Mouse (Mus musculus): ENCODE results near the gene Was. TPM values are rescaled to one million over a fixed set of nuclear protein-coding genes. Genes with fewer than 3 reads are reported as not detected.
A peak's percentile ranks its signal among the peaks of the same experiment; 100 is the strongest.
"Not testable (repeated sequence)": the region's sequence is repeated elsewhere in the genome, so short reads cannot be mapped to it uniquely, and the experiment has no call there.

The Was gene
- total and polyA plus RNA-seq, 3 experiments = 1.7 to 2.6 (median 2.2) TPM

DNA sequence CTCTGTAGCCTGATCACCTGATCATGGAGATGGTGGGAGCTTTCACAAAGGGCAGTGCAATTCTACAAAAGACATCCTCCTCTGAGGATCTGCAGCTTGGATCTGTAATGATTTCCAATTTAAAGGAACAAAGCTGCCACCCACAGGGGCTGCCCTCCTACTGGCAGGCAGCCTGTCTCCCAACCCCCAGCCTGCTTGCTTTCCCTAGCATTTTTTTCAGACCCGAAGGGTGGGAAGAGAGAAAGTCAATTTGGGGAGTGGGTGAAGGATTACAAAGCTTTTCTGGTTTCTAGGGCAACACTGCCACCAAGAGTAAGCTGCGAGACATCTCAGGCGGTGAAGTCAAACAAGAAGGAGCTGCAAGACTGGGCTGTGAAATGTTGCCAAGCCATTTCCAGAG is 10.7 kb upstream of the Was start:
- H3K9ac ChIP-seq (ENCODE audit: low read depth, low read length) = no peak overlapping the region
- WGBS = 29% methylated on average over 3 of the region's 3 CpGs
- H3K36me3 ChIP-seq (ENCODE audit: control insufficient read depth, insufficient read depth, low read length) = no peaks in the 10 kb centered on the region
- no peak for DNase-seq
- H3K79me2 ChIP-seq (replicated peaks; ENCODE audit: control insufficient read depth, insufficient read depth, low read length) = no peaks in the 10 kb centered on the region
- intact Hi-C loops (cut with DNase I) = no loop called here
- no peak overlapping the region for H3K4me3 ChIP-seq
- TF ChIP-seq CTCF (IDR thresholded peaks at IDR 0.05) (no peak), EP300 (IDR thresholded peaks at IDR 0.05; ENCODE audit: insufficient read depth, low read depth, low read length) (no peak), POLR2A (IDR thresholded peaks at IDR 0.05; ENCODE audit: insufficient read depth, low read depth, low read length) (no peak)
- no peaks in the 10 kb centered on the region for H3K27me3 ChIP-seq (ENCODE audit: control insufficient read depth, insufficient read depth, low read length)
- H3K27ac ChIP-seq = no peak overlapping the region
- H3K4me1 ChIP-seq (ENCODE audit: control insufficient read depth, insufficient read depth, low read length) = no peaks in the 10 kb centered on the region

- WGBS = 50% methylated on average over 4 of the region's 4 CpGs
- Histone ChIP-seq H3K27ac (no peak overlapping the region), H3K36me3 (ENCODE audit: control insufficient read depth, insufficient read depth, low read length) (no peaks in the 10 kb centered on the region), H3K9ac (ENCODE audit: low read depth, low read length) (no peak overlapping the region), H3K79me2 (replicated peaks; ENCODE audit: control insufficient read depth, insufficient read depth, low read length) (no peaks in the 10 kb centered on the region), H3K4me3 (no peak overlapping the region), H3K27me3 (ENCODE audit: control insufficient read depth, insufficient read depth, low read length) (no peaks in the 10 kb centered on the region), H3K4me1 (ENCODE audit: control insufficient read depth, insufficient read depth, low read length) (no peaks in the 10 kb centered on the region)
- DNase-seq = no peak
- intact Hi-C loops (cut with DNase I) = no loop called here
- TF ChIP-seq CTCF (IDR thresholded peaks at IDR 0.05) (no peak), EP300 (IDR thresholded peaks at IDR 0.05; ENCODE audit: insufficient read depth, low read depth, low read length) (no peak), POLR2A (IDR thresholded peaks at IDR 0.05; ENCODE audit: insufficient read depth, low read depth, low read length) (no peak)
Measured at GRCm38 (mm10) chrX:8099435-8099834, 9.1 kb upstream of the Was start.

DNA sequence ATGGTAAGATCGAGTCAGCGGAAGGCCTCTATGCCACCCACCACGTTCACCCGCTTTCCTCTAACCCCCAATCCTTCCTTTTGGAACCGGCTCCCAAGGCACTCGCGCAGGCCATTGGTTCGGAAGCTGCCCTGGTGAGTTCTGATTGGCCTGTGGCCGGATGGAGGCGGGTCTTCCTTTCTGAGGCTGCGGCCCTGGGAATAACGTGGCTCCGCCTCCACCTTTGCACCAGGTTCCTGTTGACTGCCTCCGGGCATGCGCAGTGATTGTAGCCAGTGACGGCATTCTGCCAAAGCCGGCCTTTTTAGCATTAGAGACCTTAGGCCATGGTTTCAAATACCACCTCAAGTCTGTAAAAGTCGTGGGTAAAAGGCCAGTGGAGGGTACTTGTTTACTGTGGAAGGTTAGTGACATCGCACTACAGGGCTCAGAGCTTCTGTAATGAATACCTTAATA is 6.5 kb upstream of the Was start:
- WGBS = 20% methylated on average over 19 of the region's 19 CpGs
- intact Hi-C loops (cut with DNase I) = no loop called here
- peak overlapping the region; percentile 74 for H3K9ac ChIP-seq (ENCODE audit: low read depth, low read length)
- H3K4me1 ChIP-seq (ENCODE audit: control insufficient read depth, insufficient read depth, low read length) = no peaks in the 10 kb centered on the region
- no peaks in the 10 kb centered on the region for H3K36me3 ChIP-seq (ENCODE audit: control insufficient read depth, insufficient read depth, low read length)
- TF ChIP-seq POLR2A (IDR thresholded peaks at IDR 0.05; ENCODE audit: insufficient read depth, low read depth, low read length) (peak; percentile 49; the same call in 1 of the 2 replicates), EP300 (IDR thresholded peaks at IDR 0.05; ENCODE audit: insufficient read depth, low read depth, low read length) (no peak), CTCF (IDR thresholded peaks at IDR 0.05) (no peak)
- H3K27me3 ChIP-seq (ENCODE audit: control insufficient read depth, insufficient read depth, low read length) = no peaks in the 10 kb centered on the region
- peak overlapping the region; percentile 36 for H3K4me3 ChIP-seq
- no peaks in the 10 kb centered on the region for H3K79me2 ChIP-seq (replicated peaks; ENCODE audit: control insufficient read depth, insufficient read depth, low read length)
- DNase-seq = peak; percentile 94 to 96
- H3K27ac ChIP-seq = peak overlapping the region; percentile 91

DNA sequence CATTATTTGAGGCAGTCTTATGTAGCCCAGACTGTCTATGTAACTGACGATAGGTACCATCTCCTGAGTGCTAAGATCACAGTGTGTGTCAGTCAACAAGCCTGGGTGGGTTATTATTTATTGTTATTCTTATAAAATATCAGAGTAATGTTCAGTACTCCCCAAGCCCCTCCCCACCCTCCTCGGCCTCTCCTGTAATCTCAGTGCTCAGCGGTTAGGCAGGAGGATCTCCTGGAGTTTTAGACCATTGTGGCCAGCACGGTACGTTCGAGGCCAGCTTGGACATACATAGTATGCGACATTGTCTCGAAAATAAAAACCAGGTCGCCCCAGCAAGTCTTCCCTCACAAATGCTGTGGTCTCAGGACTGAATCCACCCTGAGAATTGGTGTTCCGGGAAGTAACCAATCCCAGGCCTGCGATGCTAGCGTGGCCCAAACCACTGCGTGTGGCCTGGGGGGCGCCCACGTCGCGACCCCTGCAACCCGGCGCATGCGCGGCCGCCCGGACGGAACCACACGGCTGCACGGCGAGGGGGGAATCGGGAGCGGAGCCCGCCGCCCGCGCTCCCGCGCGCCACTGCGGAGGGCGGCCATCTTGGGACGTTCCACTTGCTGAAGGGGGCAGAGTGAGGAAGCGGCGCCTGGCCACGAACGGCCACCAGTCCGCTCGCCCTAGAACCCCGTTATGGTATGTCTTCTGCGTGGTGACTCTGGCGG is 5.9 kb upstream of the Was start:
- H3K27me3 ChIP-seq (ENCODE audit: control insufficient read depth, insufficient read depth, low read length); H3K36me3 ChIP-seq (ENCODE audit: control insufficient read depth, insufficient read depth, low read length); intact Hi-C loops (cut with DNase I); H3K4me1 ChIP-seq (ENCODE audit: control insufficient read depth, insufficient read depth, low read length); H3K79me2 ChIP-seq (replicated peaks; ENCODE audit: control insufficient read depth, insufficient read depth, low read length): not testable (repeated sequence)
- peak overlapping the region; percentile 36 for H3K4me3 ChIP-seq
- DNase-seq = peak; percentile 89 to 93
- peak overlapping the region; percentile 91 for H3K27ac ChIP-seq
- peak overlapping the region; percentile 74 for H3K9ac ChIP-seq (ENCODE audit: low read depth, low read length)
- 35% methylated on average over 25 of the region's 48 CpGs for WGBS

GRCm38 (mm10) chrX:8095546-8095945 is 5.2 kb upstream of the Was start:
- no peak overlapping the region for H3K27ac ChIP-seq
- TF ChIP-seq CTCF (IDR thresholded peaks at IDR 0.05) (no peak), POLR2A (IDR thresholded peaks at IDR 0.05; ENCODE audit: insufficient read depth, low read depth, low read length) (no peak), EP300 (IDR thresholded peaks at IDR 0.05; ENCODE audit: insufficient read depth, low read depth, low read length) (no peak)
- H3K9ac ChIP-seq (ENCODE audit: low read depth, low read length) = no peak overlapping the region
- intact Hi-C loops (cut with DNase I) = no loop called here
- H3K27me3 ChIP-seq (ENCODE audit: control insufficient read depth, insufficient read depth, low read length) = no peaks in the 10 kb centered on the region
- no peak overlapping the region for H3K4me3 ChIP-seq
- WGBS = 66% methylated on average over 10 of the region's 10 CpGs
- no peaks in the 10 kb centered on the region for H3K36me3 ChIP-seq (ENCODE audit: control insufficient read depth, insufficient read depth, low read length)
- no peaks in the 10 kb centered on the region for H3K4me1 ChIP-seq (ENCODE audit: control insufficient read depth, insufficient read depth, low read length)
- DNase-seq = no peak
- no peaks in the 10 kb centered on the region for H3K79me2 ChIP-seq (replicated peaks; ENCODE audit: control insufficient read depth, insufficient read depth, low read length)

DNA sequence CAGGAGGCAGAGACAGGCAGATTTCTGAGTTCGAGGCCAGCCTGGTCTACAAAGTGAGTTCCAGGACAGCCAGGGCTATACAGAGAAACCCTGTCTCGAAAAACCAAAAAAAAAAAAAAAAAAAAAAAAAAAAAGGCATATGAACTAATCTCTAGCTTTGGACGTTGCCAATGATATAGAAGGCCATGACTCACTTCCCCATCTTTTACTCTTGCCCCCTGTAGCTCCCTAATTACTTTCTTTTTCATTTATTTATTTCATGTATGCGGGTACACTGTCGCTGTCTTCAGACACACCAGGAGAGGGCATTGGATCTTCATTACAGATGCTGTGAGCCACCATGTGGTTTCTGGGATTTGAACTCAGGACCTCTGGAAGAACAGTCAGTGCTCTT is 653 bp upstream of the Was start:
- H3K4me1 ChIP-seq (ENCODE audit: control insufficient read depth, insufficient read depth, low read length); H3K4me3 ChIP-seq; intact Hi-C loops (cut with DNase I); DNase-seq; H3K79me2 ChIP-seq (replicated peaks; ENCODE audit: control insufficient read depth, insufficient read depth, low read length); H3K27ac ChIP-seq; H3K9ac ChIP-seq (ENCODE audit: low read depth, low read length); H3K36me3 ChIP-seq (ENCODE audit: control insufficient read depth, insufficient read depth, low read length); H3K27me3 ChIP-seq (ENCODE audit: control insufficient read depth, insufficient read depth, low read length): not testable (repeated sequence)
- 67% methylated on average over 5 of the region's 5 CpGs for WGBS
